Mouse (Mus musculus) cerebellum, adult 2 months (tissue): ENCODE data around the gene Eps15l1.

Experiments
- CTCF ChIP-seq: fragments of 200-500 bp; IDR thresholded peaks from 2 replicates; pipeline ENCODE4 v1.5.1; 2011; ENCODE audit warnings: low read depth, mild to moderate bottlenecking, control low read depth, low read length, moderate library complexity, borderline replicate concordance; ENCODE audit not compliant: insufficient read depth
- POLR2A ChIP-seq: fragments of 200-500 bp; IDR thresholded peaks from 2 replicates; pipeline ENCODE4 v1.6.1; 2011; ENCODE audit warnings: low read length, control low read depth, borderline replicate concordance; ENCODE audit not compliant: insufficient read depth

- no peak for TF ChIP-seq POLR2A
- no peak for TF ChIP-seq CTCF
Observed at GRCm38 (mm10) chr8:72469243-72469642, 48.0 kb upstream of the Eps15l1 start.
